Comparison of ENCODE assay signal across 11 mouse cellular contexts in genomic region chr13:99237841-99238216, GRCm38 (mm10). TPM values are rescaled to one million over a fixed set of nuclear protein-coding genes. Genes with fewer than 3 reads are reported as not detected.
A peak's percentile ranks its signal among the peaks of the same experiment; 100 is the strongest.
DNase-seq lines count a peak whose midpoint lies in the region; ATAC-seq and TF ChIP-seq lines count a peak whose summit lies in the region.
"Had no signal": no experiment of that assay in that cellular context is flagged by ENCODE, and none has a peak within 500 bp of the region (broad histone marks: within the 10 kb centered on the region; RNA-seq: fewer than 3 reads in every experiment).

No protein-coding gene starts in this region.

- H3K9ac ChIP-seq in intestine, embryonic 14.5 days (ENCODE audit: low read length) = no peak overlapping the region
- H3K9ac ChIP-seq in intestine, postnatal 0 days (ENCODE audit: low read depth, low read length) = no peak overlapping the region
- no peak overlapping the region for H3K9ac ChIP-seq in embryonic facial prominence, embryonic 15.5 days
- H3K9ac ChIP-seq in forebrain, embryonic 12.5 days = no peak overlapping the region
- H3K9ac ChIP-seq: hindbrain, embryonic 12.5 days had no signal

- H3K4me3 ChIP-seq in intestine, embryonic 14.5 days (ENCODE audit: low read depth, low read length) = no peak overlapping the region
- H3K4me3 ChIP-seq in intestine, postnatal 0 days (ENCODE audit: low read depth, low read length) = no peak overlapping the region
- no peak overlapping the region for H3K4me3 ChIP-seq in embryonic facial prominence, embryonic 15.5 days (replicated peaks)
- H3K4me3 ChIP-seq in forebrain, embryonic 12.5 days (replicated peaks) = no peak overlapping the region
- H3K4me3 ChIP-seq: hindbrain, embryonic 12.5 days had no signal

- H3K27me3 ChIP-seq in intestine, embryonic 14.5 days (replicated peaks; ENCODE audit: control insufficient read depth, insufficient read depth, low read length) = no peaks in the 10 kb centered on the region
- no peaks in the 10 kb centered on the region for H3K27me3 ChIP-seq in intestine, postnatal 0 days (replicated peaks; ENCODE audit: control insufficient read depth, insufficient read depth, low read length)
- no peaks in the 10 kb centered on the region for H3K27me3 ChIP-seq in embryonic facial prominence, embryonic 15.5 days
- H3K27me3 ChIP-seq in forebrain, embryonic 12.5 days = no peaks in the 10 kb centered on the region
- H3K27me3 ChIP-seq: hindbrain, embryonic 12.5 days had no signal

- ATAC-seq in intestine, embryonic 14.5 days (replicated peaks; ENCODE audit: low FRiP score, low TSS enrichment, low read depth) = no peak
- no peak for ATAC-seq in intestine, postnatal 0 days
- ATAC-seq in embryonic facial prominence, embryonic 15.5 days (ENCODE audit: insufficient number of reproducible peaks, low FRiP score, low TSS enrichment, low read depth) = no peak
- ATAC-seq in forebrain, embryonic 12.5 days (ENCODE audit: low FRiP score) = no peak

- H3K9me3 ChIP-seq in intestine, embryonic 14.5 days (ENCODE audit: control insufficient read depth, low read length) = no peaks in the 10 kb centered on the region
- H3K9me3 ChIP-seq in intestine, postnatal 0 days (ENCODE audit: control insufficient read depth) = no peaks in the 10 kb centered on the region
- no peaks in the 10 kb centered on the region for H3K9me3 ChIP-seq in embryonic facial prominence, embryonic 15.5 days (replicated peaks)
- no peaks in the 10 kb centered on the region for H3K9me3 ChIP-seq in forebrain, embryonic 12.5 days
- H3K9me3 ChIP-seq: hindbrain, embryonic 12.5 days had no signal

- no peak for DNase-seq in intestine, embryonic 14.5 days (ENCODE audit: low spot score)
- DNase-seq in MN1 (ENCODE audit: low spot score) = peak; percentile 35
- peak; percentile 75 for DNase-seq in kidney, postnatal 14 days
- DNase-seq in embryo, embryonic 9.5 days (ENCODE audit: extremely low spot score) = no peak
- no peak for DNase-seq in right cerebral cortex, adult 18-20 months
- DNase-seq: thymus, postnatal 25 days had no signal

- no peaks in the 10 kb centered on the region for H3K36me3 ChIP-seq in intestine, embryonic 14.5 days (ENCODE audit: control insufficient read depth, insufficient read depth, low read length)
- no peaks in the 10 kb centered on the region for H3K36me3 ChIP-seq in intestine, postnatal 0 days (ENCODE audit: control insufficient read depth, insufficient read depth)
- no peaks in the 10 kb centered on the region for H3K36me3 ChIP-seq in embryonic facial prominence, embryonic 15.5 days
- no peaks in the 10 kb centered on the region for H3K36me3 ChIP-seq in forebrain, embryonic 12.5 days (replicated peaks)
- H3K36me3 ChIP-seq: hindbrain, embryonic 12.5 days had no signal

- peaks cover 14% of the 10 kb centered on the region for H3K4me1 ChIP-seq in intestine, embryonic 14.5 days (replicated peaks; ENCODE audit: control insufficient read depth, insufficient read depth, low read length)
- peaks cover 6% of the 10 kb centered on the region; the same call in 1 of the 2 replicates for H3K4me1 ChIP-seq in intestine, postnatal 0 days (replicated peaks; ENCODE audit: control insufficient read depth, insufficient read depth, low read length)
- H3K4me1 ChIP-seq in embryonic facial prominence, embryonic 15.5 days = peaks cover 28% of the 10 kb centered on the region
- peaks cover 18% of the 10 kb centered on the region for H3K4me1 ChIP-seq in forebrain, embryonic 12.5 days

- peak overlapping the region; percentile 87 for H3K27ac ChIP-seq in intestine, embryonic 14.5 days (ENCODE audit: low read depth)
- no peak overlapping the region for H3K27ac ChIP-seq in intestine, postnatal 0 days (ENCODE audit: low read depth, low read length)
- peak overlapping the region; percentile 75 for H3K27ac ChIP-seq in embryonic facial prominence, embryonic 15.5 days (replicated peaks)
- H3K27ac ChIP-seq in forebrain, embryonic 12.5 days = no peak overlapping the region
- H3K27ac ChIP-seq: hindbrain, embryonic 12.5 days had no signal

- TF ChIP-seq CTCF in intestine, postnatal 0 days (IDR thresholded peaks at IDR 0.05; ENCODE audit: low read depth) = no peak

- H3K4me2 ChIP-seq in intestine, embryonic 14.5 days (ENCODE audit: low read length) = no peak overlapping the region; the same call in 1 of the 2 replicates
- no peak overlapping the region for H3K4me2 ChIP-seq in intestine, postnatal 0 days (replicated peaks; ENCODE audit: low read depth)
- no peak overlapping the region for H3K4me2 ChIP-seq in embryonic facial prominence, embryonic 15.5 days (replicated peaks)
- H3K4me2 ChIP-seq in forebrain, embryonic 12.5 days = no peak overlapping the region
- H3K4me2 ChIP-seq: hindbrain, embryonic 12.5 days; midbrain, embryonic 11.5 days had no signal

- WGBS in intestine, embryonic 14.5 days = 41% methylated on average over 1 of the region's 1 CpGs
- 57% methylated on average over 1 of the region's 1 CpGs for WGBS in intestine, postnatal 0 days
- 56% methylated on average over 1 of the region's 1 CpGs for WGBS in embryonic facial prominence, embryonic 15.5 days
- WGBS in forebrain, embryonic 12.5 days = 91% methylated on average over 1 of the region's 1 CpGs

RNA-seq across cellular contexts. Expression of gene Zfp366, which starts 53.2 kb away (rescaled TPM):
- polyA plus RNA-seq in intestine, embryonic 14.5 days (2014; fragmentation: Nextera tagmentation; extraction: Ambion mirVana) = 0.79 and 0.83 TPM in 2 replicates
- 0.38 and 0.39 TPM in 2 replicates for polyA plus RNA-seq in intestine, postnatal 0 days (2015; fragmentation: Nextera tagmentation; extraction: Ambion mirVana)
- polyA plus RNA-seq in embryonic facial prominence, embryonic 15.5 days (2015; fragmentation: Nextera tagmentation; extraction: Ambion mirVana) = 0.68 and 0.81 TPM in 2 replicates
- polyA plus RNA-seq in forebrain, embryonic 12.5 days (2016; fragmentation: Nextera tagmentation; extraction: Ambion mirVana) = 0.45 and 0.46 TPM in 2 replicates

Comparison
In these comparisons a context has a peak if more than half of its experiments do, and no peak if none do; other contexts are left out.
1. H3K27ac ChIP-seq: peak in intestine, embryonic 14.5 days (single experiment) and embryonic facial prominence, embryonic 15.5 days (single experiment); none in intestine, postnatal 0 days (single experiment) and forebrain, embryonic 12.5 days (single experiment).
2. DNase-seq: peak in MN1 (single experiment) and kidney, postnatal 14 days (single experiment); none in intestine, embryonic 14.5 days (single experiment), embryo, embryonic 9.5 days (single experiment) and right cerebral cortex, adult 18-20 months (single experiment).